Mouse (Mus musculus) erythroblast, embryonic 14.5 days (primary cell): ENCODE data around the gene Coq8a.

Experiments used
- GATA1 ChIP-seq: IDR thresholded peaks from 2 replicates; pipeline ENCODE4 v1.6.1; 2012; ENCODE audit warnings: low read length, inconsistent platforms, mixed read lengths
- TAL1 ChIP-seq: IDR thresholded peaks from 3 replicates; pipeline ENCODE4 v1.6.1; 2012; ENCODE audit warnings: low read length, inconsistent platforms, mixed read lengths

DNA sequence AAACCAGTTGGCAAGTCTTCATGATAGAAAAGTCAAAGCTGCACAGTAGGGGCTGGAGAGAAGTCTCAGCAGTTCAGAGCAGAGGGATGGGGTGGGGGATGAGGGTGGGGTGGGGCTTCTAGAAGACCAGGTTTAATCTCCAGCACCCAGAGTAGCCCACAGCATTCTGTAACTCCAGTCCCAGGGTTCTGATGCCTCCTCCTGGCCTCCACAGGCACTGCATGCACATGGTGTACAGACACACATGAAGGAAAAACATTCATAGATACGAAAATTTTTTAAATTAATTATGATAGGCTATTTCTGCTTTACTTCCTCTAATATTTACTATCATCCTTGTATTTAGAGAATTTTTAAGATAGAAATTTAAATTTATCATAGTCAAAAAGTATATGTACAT is 82.9 kb downstream of the Coq8a start:
- TF ChIP-seq TAL1 (no peak), GATA1 (no peak)
